Mouse (Mus musculus): ENCODE measurements around the gene Erc2.
A peak's percentile ranks its signal among the peaks of the same experiment; 100 is the strongest.

Gene Erc2

DNA sequence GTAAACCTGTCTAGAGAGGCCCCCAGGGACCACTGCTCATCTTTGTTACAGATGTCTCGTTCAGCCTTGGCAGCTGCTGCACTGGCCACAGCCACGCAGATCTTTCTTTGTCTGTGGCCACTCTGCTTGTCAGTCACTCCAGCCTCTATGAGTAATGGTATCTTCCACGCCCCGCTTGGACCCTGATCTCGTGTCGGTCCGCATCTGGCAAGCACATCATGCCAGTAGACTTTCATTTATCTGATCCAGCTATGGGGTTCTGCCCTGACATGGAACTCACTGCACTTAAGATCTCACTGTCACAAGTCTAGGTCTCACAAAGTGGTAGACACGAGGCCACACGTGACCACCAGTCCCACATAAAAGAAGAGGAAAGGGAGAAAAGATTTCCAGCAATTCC, 777.7 kb downstream of the Erc2 start:
- DNase-seq: no peak

DNA sequence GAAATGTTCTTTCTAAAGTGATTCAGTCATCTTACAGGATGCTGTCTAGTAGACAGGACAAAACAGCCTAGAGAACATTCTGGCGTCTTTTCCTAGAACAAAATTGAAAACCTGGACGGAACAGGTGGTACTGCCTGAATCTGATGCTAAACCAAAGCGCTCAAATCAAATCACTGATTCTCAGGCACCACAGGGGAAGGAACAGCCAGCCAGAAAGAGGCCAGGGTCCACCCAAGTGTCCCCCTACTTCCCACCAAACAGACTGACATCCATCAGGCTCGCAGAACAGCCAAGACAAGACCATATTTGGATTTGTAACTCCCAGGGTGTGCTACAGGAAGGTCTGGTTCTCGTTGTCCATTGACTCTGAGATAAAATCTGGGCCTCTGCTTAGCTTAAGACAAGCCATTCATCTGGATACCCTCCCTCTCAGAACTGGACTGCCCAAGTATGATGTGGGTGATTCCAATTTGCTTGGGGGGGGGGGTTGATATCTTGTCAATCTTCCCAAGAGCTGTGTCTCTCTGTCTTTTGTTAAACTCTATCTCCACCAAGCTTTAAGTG, 783.1 kb downstream of the Erc2 start:
- DNase-seq: no peak

DNA sequence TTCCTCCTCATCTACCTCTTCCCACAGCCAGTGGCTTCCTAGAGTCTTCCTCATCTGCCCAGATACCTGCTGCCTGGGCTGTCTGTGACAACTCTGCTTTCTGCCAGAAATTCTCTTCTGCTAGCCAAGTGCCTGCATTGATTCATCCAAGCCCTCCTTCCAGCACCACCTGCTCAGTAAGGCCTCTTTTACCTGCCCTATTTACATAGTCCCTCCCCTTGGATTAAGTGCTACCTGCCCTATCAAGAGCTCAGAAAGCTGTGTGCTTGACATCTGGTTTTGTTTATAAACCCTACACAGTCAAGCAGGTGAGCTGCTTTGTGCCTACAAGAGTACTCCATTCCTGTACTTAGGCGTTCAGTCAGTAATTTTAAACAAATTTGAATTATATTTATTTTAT, 787.2 kb downstream of the Erc2 start:
- peak in 1 of 2 experiments; percentile 24 for DNase-seq

DNA sequence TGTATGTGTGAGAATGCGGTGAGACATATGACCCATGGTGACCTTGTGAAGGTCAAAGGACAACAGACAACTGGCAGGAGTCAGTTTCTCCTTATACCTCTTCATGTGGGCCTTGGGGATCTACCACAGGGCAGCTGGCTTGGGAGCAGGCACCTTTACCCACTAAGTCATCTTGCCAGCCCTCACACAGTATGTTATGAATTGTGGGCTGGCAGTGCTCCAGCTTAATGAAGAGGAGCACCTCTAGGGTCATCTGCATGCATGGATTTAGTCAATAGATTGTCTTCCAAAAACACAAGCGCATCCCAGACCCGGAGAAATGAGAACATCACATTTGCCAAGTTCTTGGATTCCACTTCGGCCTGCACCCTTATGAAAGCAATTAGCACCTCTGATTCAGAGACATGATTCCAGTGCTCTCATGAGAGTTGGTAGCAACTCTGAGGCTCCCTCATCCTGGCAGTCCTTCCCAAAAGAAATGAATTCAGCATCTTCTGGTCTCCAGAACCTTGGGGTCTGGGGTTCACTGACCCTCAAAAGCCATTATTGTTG, 787.6 kb downstream of the Erc2 start:
- DNase-seq: no peak

DNA sequence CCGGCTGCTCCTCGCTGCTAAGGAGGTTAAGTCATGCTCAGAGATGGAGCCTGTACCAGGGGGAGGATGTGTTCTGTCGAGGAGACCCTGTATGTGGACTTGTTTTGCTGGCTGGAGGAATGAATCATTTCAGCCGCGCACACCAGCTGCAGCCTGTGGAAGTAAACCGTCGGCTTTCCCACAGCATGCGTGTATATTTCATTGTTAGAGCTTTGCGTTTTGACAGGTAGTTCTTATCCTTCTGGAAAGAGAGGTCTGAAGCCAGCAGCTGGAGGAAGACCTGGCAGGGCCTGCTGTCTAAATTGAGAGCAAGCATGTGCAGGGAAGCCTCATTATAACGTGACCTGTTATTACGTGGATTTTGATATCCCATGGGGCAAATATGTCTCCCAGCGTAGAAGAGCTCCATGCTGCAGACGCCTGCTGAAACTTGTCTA, 788.6 kb downstream of the Erc2 start:
- no peak for DNase-seq

DNA sequence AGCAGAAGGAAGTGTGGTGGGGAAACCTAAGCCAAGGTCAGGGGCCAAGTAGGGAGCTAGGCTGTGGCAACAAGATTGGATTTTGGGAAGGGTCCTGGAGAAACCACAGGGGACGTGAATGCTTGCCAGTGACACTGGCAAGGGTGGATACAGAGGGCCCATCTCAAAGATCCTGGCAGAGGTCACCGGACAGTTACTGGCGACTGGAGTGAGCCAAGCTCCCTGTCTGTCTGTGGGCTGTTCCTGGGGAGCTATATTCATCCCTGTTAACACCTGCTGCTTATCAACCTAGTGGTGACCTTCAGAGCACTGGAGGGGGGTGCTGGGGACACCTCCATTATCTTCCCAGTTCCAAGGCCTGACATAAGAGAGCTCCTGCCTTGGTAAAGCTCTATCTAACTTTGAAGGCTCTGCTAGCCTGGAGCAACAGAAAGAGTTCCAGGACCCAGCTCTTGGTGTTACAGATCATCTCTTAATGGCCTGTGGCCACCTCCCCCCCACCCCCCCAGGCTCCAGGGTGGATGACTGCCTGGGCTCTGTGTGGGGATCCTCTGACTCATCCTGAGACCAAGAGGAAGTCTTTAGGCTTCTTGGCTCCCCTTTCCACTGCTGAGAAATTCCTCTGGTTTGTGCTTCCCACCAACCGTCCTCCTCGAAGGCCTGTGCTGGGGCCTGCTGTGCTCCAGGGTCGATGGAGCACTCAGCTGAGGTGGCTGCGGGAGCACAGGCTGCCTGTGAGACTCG, 790.2 kb downstream of the Erc2 start:
- DNase-seq: no peak

DNA sequence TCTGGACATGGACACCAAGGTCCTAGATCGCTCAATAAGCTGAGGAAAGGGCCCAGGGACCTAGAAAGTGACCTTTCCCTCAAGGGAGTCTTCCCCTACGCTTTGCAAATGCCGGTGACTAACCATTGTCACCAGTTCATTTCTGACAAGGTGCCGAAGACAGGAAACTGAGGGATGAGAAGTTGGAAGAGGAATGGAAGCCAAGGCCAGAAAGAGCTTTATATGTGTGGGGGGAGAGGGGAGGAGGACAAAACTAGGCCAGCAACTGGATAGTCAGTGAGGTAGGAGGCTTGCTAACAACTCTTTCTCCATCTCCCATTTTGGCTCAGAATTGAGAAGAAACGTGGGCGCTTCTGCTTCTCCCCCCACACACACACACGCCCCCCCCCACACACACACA, 791.3 kb downstream of the Erc2 start:
- no peak for DNase-seq

DNA sequence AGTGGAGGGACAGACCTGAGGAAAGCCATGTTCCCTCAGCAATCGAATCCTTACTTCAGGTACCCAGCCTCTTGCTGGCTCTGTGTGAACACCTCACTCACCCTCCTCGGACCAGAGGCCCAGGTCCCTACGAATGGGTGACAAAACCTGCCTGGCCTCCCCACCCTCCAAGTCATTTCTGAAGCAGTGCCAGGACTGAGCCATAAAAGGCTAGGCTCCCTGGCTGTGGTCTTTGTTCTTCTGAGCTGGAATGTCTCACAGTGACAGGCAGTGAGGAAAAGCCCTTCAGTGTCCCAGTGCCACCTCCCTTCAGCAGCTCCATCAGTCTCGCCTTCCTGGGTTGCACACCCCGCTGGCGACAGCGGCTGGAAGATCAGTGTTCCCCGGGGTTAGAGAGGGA, 794.8 kb downstream of the Erc2 start:
- DNase-seq: peak; percentile 17 to 41

DNA sequence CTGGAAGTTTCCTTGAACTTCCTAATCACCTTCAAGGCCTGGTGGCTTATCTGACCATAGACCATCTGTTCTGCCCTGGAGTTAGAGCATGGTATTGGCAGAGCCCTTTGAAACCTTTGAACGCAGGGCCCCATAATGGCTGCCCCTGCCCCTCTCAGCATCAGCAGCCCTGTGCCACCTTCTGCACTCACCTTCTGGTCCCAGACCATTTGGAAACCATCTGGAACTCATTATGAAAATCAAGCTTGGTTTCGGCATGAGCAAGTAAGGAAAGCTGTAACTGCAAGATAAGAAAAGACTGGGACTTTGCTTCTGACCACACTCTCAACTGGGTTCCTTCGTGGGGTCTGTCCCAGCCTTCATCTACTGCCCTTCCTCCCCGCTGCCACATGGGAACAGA, 796.3 kb downstream of the Erc2 start:
- DNase-seq: no peak

DNA sequence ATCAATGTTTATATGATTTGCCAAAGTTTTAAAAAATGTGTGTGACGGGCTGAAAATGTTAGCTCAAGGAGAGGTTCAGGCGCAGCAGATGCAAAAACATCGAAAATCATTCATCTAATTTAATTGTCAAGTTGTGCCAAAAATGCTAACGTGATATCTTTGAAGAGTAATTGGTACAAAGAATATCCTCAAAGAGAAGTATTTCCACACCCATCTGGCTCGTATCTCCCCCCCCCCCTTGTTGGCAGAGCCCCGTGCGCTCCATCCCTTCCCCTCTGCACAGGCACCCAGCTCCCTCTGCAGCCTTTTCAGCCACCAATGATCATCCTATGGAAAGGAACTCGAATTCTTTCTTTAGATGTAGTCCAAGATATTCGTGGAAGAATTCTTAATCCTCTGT, 797.0 kb downstream of the Erc2 start:
- DNase-seq: no peak

DNA sequence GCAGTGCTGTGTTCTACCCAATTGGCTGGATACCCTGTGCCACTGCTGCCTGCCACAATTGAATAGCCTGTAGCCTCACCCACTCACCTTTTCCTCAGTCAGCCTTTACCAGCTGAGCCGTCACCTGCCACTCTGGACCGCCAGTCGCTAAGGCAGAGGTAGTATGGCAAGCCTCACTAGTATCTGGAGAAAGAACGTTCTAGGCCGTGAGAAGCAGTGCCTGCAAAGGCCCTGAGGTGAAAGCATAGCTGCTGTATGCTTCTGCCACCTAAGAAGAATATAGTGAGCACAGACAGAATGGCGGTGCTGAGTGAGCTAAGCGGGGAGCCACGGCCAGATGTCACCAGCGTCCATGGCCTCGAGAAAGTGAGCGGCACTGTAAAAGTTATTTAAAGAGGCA, 798.4 kb downstream of the Erc2 start:
- no peak for DNase-seq

DNA sequence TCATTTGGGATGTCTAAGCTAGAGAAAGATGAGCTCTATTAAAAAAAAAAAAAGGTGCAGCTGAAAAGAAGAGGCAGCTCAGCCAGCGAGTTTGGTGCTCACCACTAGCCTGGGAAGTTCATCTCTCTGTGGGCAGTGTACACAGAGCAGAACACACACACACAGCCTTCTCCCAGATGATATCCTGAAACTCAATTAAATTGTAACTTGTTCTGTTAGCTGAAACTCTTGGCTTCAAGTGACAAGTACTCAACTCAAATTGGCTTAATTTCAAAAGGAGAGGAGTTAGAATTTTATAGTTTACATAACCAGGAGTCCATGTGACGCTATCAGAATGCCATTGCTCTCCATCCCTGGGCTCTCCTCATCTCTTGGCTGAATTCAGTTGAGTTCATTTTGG, 804.4 kb downstream of the Erc2 start:
- DNase-seq: no peak

DNA sequence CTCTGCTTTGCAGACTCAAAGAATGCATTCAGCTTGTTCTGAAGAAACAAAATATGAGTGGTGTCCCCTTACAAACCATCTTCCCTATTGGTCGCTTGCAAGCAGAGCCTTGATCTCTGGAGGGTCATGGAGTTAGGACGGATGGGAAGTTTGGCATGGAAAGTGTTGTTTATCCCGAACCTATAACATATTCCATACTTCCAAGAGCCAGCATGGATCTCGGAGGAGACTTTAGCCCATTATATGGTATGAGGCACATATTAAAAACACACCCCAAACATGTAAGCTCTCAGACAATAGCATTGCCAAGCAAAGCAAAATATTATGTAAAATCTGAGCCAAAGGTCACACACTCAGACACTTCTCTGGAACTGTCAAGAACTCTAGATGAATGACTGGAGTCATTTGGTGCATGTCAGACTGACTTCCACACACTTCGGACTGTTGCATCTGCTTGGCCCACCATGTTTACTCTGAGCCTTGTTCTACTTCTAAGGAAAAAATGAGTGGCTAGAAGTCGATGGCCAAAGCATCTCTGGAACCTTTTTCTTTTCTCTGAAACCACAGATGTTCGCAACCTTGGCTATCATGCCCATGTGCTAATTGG, 809.6 kb downstream of the Erc2 start:
- no peak for DNase-seq

DNA sequence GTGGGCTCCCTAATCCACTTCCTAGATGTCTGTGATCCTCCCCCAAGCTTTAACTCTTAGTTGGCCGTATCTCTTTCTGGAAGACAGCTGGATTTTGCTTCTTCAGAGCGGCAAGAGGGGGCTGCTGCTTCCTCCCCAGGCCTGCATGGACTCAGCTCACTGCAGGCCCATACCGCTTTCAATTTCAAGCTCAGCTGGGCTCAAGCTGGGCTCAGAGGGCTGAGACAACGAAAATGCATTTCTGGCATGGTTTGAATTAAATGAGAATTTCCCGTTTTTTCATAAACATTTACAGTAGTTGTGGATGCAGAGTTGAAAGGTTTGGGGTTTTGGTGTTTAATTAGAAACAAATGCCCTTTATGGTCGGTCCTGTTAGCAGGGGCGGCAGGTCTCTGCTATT, 812.8 kb downstream of the Erc2 start:
- no peak for DNase-seq

DNA sequence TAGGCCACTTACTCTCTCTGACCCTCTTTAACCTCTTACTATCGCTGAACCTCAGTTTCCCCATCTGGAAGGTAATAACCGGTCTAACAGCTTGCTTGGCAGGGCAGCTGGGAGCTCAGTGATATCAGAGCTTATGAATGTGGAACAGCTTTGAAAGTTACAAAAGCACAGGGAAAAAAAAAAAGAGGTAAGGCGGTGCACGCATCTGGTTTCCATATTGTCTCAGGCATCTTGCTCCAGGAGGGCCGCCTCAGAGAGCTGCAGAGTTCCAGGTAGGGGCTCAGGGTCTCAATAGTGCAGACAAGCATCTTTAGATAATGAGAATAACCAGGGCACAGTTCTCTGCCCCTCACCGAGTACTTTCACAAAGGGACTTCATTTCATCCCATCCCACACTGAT, 816.9 kb downstream of the Erc2 start:
- DNase-seq: no peak

DNA sequence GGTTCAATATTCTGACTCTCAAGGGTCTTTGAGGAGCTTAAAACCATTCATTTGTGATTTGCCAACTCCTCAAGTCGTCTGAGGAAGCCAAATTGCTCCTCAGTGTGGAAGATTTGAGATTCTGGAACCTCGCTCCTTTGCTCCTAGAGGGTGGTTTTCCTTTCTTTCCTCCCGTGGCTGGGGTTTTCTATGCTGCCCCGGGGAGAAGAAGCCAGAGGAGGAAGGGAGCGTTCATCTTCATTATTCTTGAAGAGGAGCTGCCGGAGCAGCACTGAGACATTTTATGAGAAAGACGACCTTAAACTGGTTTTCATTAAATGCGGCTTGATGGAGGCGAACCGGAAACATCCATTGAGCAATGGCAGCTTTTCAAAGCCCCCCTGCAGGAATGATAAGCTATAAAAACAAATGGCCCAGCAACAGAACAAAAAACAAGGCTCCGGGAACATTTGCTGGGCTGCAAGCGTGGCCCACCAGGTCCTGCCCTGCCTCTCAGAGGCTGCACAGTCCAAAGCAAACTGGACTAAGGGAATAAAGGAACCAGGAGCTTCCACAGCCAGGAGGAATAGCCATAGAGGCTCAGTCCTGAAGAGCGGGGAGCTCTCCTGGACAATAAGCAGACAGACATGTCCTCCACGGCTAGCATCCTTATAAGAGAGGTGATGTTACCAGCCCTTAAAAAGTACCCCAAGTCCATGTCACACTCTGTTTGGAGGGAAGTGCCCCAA, 819.2 kb downstream of the Erc2 start:
- no peak for DNase-seq

DNA sequence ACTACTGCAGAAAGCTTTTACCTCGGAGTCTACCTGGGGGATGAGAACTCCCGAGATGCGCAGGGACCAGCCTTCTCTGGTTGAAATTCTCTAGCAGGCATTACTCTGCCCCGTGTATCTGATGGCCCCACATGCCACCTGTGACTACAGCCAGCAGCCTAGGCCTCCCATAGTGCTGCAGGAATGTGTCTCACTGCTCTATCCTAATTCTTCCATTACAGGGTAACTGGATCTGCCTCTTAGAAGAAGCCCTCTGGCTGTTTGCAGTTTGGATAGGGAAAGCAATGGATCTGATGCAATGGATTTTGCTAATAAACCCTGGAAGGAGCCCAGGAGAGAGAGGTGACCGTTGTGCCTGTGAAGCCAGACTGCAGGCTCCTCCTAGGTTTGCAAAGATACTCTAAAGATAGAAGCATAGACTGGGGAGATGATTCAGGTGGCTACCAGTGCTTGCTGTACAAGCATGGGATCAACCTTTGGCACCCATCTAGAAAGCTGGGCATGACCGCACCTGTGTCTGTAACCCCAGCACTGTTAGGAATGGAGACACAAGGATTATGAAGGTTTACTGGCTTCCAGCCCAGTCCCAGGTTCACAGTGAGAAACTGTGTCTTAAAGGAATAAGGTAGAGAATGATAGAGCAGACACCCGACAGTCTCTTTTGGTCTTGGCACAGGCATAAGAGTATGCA, 821.2 kb downstream of the Erc2 start:
- DNase-seq: no peak

DNA sequence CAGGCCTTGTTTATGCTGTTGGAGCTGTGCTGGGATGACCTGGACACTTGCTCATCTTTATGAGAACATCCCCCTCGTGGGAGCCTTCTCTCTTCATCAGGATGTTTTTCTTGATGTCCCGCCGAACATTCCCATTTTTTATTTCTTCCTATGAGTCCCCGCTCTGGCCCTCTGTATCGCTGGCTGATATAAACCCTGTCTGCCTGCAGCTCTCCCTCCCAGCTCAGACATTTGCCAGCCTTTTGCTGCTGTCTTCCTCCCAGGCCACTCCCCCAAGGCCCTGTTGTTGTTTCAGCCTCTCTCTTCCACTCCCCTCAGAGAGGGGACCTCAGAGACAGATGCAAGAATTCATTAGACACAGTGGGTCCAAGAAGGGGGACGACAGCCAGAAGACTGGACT, 823.5 kb downstream of the Erc2 start:
- no peak for DNase-seq

DNA sequence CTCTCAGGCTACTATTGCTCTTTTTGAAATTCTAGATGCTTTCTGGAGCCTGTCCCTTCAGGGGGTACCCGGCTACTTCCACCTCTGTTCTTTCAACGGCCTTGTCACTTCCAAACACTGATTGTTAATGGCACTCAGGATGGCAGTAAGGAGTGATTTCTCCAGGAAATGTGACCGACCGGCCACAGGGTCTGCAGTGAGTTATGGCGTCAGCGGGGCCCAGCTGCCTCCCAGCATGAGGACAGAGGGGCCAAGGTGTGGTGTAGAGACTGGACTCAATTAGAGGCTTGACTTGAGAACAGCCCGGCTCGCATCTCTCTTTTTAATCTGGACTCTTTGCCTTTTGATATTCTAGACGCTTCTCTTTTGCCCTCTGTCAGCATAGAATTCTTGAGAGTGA, 829.5 kb downstream of the Erc2 start:
- DNase-seq: no peak

DNA sequence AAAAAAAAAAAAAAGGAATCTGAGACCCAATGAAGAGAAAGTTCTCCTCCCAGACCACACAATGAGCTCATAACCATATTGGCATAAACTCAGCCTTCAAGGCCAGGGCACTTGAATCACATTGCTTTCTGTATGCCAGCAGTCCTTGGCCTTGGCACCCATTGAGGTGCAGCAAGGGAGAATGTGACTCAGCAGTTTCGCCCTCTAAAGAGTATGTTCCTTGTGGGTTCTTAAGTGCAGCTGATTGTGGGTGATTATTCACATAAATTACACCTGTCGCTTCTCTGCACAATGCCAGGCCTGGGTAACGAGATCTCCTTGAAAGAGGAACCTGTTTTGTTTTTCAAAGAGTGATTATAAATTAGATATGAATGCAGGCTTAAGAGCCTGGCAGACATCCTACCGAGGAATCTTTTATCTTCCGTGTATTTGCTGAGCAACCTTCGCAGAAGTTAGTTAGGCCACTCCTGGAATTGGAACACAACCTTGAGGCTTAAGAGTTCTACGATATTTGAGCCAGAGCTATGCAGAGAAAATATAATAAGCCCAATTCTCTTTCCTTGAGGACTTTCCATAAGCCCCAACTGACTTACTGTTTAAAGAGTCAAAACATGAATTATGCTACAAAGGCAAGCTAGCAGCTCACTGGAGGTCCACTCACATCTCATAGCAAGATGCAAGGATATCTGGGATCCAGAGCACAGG, 834.3 kb downstream of the Erc2 start:
- DNase-seq: peak; percentile 66 to 73

DNA sequence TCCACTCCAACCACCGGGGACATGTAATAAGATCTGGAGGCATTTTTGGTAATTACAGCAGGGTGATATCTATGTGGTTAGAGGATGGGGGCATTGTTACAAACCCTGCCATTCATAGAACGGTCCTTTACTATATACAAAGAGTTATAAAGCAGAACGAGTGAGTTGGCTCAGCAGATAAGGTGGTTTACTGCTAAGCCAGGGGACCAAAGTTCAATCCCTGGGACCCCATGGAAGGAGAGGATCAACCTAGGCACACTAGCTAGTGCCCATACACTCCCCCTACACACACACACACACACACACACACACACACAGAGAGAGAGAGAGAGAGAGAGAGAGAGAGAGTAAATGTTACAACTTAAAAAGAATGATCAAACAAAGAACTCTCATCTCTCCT, 835.2 kb downstream of the Erc2 start:
- no peak for DNase-seq

DNA sequence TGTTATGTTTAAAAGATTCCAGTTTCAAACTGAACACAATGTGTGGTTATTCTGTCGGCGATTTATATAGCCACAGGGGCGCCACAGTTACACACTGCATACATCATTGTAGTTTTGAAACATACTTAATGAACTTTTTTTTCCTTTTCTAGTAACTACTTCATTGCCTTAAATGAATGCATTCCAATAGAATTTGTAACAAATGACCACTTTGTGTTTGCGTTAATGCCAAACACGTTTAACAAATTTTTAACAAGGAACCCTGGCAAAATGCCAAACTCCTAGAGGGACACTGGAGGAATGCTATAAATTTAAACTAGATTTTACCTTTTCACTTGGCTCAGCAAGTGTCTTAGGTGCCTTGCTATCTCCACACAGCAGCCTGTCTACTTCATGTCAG, 845.7 kb downstream of the Erc2 start:
- DNase-seq: no peak

Measured in lung, adult 18-20 months (tissue).